Mouse (Mus musculus) adrenal gland, postnatal 14 days (tissue): ENCODE measurements around the gene Isl2. TPM values are rescaled to one million over a fixed set of nuclear protein-coding genes. Genes with fewer than 3 reads are reported as not detected.

ENCODE experiments used
- DNase-seq: peaks from one replicate; pipeline ENCODE4 v3.0.0; 2021; ENCODE audit warnings: mixed read lengths
- long read RNA-seq, 2 experiments: library from polyadenylated mRNA; stranded (forward); transcript quantifications; one replicate each; pipeline ENCODE4 v2.0.0; 2021
- total RNA-seq: library from RNA; stranded (reverse); gene quantifications from 2 replicates; pipeline ENCODE4 v1.2.3, GENCODE M21; 2021

Isl2 gene
- total RNA-seq = not detected in 2 replicates
- long read RNA-seq, experiment 1, partial matches to known transcripts = 0 of 1 reads
- long read RNA-seq, experiment 1, other reads (novel, unspliced or antisense) = 1 of 1 reads
- long read RNA-seq, experiment 2 = 0 reads

DNA sequence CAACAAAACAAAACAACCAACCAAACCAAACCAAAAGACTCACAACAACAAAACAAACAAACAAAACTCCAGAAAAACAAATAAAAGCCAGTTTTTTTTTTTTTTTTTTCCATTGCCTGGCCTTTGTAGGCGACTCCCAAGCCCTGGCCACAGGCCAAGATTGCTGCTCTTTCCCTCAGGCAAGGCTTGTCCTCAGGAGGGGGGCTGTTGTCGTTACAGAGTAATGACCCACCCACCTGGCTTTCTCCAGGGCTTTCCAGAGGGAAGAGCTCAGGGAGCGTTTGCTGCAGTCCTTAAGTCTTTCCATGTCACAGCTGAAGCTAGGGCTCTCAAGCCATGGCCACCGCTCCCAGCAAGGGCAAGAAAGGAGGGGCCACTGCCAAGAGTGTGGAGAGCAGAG is at the start of gene Isl2:
TSS of gene Isl2 (plus strand) at position 296 of the 400 bp plus-strand sequence.
- peak; percentile 18 for DNase-seq

DNA sequence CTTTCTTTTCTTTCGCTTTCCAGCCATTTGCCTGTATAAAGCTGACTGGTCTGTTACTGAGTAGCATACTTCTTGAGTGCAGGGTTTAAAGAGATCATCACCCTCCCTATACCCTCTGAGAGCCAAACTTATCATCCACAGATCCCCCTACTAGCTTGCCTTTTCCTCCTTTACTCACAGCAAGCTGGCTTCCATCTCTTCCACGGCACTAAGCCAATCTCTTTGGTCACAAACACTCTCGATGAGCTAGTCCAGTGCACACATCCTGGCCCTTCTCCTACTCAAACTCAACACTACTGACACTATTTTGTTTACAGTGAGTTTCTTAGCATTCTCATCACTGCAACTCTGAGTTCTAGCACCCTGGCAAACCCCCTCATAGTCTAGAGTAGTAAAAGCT is 30.6 kb upstream of the Isl2 start:
- no peak for DNase-seq

DNA sequence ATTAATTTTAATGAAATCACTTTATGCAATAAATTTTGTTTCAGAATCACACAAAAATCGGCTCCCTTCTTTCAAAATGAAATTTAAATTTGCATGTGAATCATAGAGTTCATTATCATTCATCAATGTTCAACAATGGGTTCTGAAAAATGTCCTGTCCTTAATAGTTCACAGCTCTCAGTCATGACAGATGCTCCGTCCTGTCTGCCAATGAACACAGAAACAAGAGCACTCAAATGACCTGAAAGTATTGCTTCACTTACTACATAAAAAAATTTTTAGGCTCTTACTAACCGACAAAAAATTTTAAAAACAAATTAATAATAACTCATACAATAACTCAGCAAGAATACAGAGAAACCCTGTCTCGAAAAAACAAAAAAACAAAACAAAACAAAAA is 29.8 kb upstream of the Isl2 start:
- no peak for DNase-seq

DNA sequence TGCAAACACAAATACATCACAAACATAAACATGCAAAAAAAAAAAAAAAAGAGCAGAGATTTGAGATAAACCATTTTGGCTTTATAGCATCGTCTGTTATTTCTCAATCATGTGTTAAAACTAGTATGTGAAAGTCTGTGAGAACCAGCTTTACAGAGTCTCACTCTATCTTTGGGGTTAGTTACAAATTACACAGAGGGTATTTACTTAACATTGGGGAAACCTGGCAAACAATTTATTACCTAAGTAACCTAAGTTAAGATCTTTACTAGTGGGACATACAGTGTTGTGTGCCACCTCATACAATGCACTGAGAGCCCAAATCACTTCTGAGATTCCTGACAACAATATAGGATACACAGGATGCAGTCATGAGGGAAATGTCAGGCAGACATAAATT is 28.7 kb upstream of the Isl2 start:
- no peak for DNase-seq

DNA sequence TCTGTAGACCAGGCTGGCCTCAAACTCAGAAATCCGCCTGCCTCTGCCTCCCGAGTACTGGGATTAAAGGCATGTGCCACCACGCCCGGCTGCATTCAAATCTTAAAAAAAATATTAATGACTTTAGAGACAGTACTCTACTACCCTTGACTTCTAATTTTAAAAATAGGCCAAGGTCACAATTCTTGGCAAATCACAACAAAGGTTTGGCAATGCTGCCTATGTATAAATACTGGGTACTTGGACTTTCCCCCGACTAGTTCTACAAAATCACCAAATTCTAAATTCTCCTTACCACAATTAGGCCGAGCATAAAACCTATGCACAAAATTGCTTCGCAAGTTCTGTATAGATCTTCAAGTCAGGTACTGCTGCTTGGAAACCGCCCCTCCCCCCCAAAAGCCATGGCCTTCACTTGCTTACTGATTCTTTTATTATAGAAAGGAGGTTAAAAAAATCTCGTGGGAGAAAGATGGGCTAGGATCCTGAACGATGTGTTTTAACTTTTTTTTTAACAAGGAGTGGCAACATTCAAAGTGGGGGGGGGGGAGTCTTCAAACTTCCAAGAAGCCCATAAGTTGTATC is 27.7 kb upstream of the Isl2 start:
- peak; percentile 40 for DNase-seq

DNA sequence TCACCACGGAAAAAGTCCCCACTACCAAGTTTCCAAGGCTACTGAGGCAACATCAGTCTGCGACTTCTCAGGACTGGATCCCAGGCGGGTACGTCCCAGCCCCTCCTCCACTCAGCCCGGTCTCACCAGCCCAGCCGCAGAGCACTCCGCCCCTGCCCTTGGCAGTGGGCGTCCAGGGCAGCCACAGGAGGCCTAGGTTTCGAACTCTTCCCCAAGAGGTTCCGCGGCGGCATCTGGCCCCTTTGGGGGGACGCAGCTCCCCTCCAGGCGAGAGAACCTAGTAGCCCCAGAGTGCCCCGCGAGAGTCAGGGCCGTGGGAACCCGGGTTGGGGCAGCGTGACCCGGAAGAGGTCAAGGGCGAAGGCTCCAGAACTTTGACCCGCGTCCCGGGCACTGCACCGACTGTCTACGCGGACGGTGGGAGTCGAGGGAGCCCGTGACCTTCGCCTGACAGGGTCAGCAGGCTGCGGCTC is 26.9 kb upstream of the Isl2 start:
- peak; percentile 83 for DNase-seq

DNA sequence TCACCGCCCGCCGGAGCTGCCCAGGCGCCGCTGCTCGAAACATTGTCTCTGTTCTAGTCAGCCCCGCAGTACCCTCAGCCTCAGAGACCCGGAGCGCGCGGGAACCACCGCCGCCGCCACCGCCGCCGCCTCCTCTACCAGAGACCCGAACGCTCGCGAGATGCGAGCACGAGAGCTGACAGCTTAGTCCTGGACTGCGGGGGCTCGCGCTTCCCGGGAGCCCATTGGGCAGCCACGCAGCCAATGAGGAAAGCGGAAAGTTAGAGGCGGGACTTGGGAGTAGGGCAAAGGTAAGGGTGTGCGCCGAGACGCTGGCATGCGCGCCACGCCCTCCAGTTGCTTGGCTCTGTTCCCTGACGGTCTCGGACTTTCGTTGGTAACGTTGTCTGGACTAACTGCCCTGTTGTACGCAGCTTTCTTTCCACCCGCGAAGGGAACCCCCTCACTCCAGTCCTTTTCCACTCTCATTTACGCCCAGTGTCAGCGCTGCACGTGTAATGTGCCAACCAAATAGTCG is 26.4 kb upstream of the Isl2 start, which contains the start of gene Etfa:
TSS of gene Etfa (minus strand) at position 217 of the 517 bp plus-strand sequence.
- DNase-seq = peak; percentile 98

DNA sequence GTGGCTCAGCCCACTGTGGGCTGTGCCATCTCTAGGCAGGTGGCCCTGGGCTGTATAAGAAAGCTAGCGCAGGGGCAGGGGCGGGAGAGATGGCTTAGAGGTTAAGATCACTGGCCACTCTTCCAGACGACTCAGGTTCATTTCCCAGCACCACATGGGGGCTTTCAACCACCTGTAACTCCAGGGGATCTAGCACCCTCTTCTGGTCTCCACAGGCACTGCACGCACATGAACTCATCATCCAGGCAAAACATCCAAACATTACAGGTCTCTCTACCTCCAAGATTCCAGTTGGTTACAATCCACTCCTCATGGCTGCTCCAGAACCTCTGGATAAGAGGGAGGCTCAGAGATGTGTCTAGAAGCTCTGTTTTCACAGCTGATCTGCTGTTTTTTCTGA is 12.8 kb upstream of the Isl2 start:
- DNase-seq = no peak

DNA sequence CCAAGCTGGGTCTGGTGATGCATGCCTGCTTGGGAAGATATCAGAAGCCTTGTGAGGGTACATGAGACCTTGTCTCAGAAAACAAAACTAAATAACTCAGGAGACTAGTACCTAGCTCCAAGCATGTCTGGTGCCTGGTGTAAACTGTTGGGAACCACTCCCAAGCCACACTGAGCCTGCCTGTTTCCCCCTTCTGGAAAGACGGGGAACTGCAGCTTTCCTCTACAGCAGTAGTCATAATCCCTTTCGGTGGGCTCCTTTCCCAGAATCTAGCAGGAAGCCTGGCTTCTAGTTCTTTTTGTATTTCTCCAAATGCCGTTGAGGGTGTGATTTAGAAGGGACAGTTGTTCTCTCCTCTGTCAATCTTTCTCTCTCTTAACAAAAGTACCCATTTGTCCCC is 2.6 kb upstream of the Isl2 start:
- peak; percentile 76 for DNase-seq

DNA sequence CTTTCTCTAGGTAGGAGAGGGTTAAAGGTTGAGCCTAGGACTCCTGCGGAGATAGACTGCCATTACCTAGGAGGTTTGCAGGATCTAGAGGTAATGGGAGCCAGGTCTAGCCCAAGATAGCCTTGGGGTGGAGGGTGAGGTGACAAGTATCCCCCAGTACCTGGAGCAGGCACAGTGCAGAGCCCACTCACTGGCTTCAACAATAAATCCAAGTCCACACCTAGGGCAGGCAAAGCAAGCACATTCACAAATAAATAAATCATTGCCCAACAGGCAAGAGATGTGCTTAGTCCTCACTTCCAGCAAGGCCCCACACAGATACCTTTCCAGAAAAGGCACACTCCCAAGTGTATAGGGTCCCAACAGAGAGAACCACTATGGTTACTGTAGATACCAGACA is 534 bp downstream of the Isl2 start:
- DNase-seq = no peak

DNA sequence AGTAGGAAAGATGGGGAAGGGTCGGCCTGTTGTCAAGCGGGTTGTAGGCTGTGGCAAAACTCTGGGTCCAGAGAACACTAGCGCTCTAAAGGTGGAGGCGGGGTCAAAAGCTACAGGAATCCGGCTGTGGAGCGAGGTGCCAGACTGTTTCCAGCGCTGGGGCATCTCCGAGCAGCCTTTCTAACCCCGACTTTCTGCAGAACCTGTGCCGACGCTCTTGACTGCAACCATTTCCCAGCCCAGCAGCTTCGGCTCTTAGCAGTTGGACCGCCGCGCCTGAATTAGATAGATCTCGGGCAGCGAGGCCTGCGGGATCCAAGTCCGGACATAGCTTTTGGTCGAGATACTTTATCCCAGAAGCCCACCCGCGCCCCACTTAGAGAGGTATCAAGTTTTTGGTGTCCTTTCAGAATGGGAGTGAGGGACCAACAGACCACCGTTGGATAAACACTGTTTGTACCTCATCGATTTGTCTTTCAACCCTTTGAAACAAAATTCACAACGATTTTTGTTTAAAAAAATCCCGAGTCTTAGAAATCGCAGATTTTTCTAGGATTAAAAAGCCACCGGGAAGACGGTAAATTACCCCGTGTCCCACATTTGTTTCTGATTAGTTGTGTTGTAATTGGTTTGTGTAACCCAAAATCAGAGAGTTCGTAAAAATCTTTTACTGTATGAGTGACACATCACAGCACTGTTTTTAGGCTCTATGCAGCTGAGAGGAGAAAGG is 1.4 kb downstream of the Isl2 start:
- peak; percentile 10 for DNase-seq

DNA sequence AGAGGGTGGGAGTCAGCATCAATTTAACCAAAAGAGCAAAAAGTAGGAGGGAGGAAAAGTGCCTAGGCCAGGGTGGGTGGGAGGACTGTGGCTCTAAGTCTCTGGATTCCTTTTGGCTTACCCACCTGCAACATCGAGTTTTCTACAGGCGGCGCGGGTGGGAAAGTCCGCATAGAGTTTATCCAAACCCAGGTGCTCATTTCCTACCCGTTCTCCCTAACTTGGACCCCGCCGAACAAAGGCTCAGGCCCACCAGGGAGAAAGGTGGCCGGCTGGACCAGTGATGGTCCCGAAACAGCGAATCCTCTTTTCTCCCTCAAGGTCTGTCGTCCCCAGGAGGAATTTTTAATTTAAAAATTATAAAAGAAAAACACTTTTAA is 1.9 kb downstream of the Isl2 start:
- no peak for DNase-seq

DNA sequence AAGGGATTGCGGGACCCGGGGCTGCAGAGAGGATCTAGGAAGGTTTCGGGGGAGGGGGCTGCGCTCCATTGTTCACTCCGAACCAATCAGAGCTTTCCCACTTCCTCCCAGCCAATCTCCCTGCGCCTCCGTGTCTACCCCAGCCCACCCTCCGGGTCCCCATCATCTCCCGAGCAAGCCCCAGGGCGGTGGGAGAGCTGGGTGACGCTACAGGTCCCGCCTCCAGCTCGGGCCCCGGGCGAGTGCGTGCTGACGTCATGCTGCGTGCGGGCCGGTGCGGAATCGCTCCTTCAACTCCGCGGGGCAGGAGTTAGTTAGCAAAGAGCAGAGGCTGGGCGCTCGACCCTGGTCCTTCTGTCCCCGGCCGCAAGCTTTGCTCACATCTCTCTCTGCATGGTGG is 2.4 kb downstream of the Isl2 start:
- DNase-seq = peak; percentile 48

DNA sequence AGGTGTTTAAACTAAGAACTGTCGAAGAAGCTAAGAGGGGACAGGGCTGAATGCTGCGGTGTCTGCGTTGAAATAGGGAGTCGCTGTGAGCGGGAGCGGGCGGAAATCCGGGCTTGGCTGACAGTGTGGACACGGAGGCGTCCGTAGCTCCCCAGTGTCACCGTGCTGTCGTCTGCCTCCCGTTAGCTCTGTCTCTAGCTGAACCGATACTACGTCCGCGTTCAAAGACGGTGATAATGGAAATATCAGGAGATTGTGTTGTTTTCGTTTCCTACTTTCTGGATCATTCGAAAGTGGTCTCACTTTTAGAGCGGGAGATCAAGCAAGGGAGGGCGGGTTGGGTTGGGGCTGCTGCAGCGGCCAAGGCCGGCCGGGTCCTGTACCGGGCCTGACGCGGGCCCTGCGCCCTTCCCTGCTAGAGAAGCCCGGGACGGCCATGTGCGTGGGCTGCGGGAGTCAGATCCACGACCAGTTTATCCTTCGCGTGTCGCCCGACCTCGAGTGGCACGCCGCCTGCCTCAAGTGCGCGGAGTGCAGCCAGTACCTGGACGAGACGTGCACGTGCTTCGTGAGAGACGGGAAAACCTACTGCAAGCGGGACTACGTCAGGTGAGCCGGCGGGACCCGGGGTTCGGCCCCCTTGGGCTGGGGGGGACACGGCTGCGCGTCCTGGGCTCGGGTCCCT is 3.4 kb downstream of the Isl2 start:
- DNase-seq = peak; percentile 30

DNA sequence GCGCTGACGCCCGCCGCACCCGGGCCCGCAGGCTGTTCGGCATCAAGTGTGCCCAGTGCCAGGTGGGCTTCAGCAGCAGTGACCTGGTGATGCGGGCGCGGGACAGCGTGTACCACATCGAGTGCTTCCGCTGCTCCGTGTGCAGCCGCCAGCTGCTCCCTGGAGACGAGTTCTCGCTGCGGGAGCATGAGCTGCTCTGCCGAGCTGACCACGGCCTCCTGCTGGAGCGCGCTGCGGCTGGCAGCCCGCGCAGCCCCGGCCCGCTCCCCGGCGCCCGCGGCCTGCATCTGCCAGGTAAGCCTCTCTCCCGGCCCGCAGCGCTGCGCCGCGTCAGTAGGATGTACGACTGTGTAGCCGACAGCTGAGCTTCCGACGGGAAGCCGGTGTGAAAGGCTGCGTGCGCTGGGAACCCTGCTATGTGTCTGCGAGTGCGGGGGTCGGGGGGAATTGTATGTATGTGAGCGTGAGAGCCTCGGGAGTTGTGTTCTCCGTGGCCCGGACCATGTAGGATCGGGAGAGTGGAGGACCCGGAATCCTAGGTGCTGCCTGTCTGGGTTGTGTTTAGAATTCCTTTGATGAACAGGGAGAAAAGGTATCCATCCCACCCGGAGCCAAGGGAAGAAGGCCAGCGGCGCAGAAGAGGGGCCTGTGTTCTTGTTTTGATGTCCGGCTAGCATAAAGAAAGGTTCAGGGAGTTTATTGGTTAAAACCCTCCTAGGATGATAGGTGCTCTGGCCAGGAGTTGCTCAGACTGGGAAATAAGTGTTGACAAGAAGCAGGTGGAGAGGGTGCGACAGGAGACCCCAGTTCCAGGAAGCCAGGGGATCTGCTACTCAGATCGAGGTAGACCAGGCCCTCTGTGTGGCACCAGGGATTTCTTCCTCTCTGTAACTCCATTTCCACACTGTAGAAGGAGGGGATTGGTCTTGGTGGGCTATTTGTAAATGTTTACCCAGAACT is 4.2 kb downstream of the Isl2 start:
- DNase-seq = peak; percentile 9

DNA sequence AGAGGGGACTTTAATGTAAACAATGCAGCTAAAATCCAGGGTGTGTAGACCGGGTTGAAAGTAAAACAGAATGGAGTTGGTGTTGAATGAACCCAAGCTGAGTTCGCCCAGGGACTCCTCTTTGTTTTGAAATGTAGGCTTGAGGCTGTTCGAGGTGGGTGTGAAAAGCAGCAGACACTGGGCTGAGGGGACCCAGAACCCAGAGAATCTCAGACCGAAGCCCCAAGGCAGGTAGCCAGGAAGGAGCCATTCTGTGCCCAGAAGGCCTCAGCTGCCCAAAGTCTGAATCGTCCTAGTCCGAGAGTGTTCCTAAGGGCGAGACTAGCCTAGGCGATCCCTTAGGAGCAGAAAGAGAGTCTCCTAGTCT is 4.8 kb downstream of the Isl2 start:
- DNase-seq = no peak

DNA sequence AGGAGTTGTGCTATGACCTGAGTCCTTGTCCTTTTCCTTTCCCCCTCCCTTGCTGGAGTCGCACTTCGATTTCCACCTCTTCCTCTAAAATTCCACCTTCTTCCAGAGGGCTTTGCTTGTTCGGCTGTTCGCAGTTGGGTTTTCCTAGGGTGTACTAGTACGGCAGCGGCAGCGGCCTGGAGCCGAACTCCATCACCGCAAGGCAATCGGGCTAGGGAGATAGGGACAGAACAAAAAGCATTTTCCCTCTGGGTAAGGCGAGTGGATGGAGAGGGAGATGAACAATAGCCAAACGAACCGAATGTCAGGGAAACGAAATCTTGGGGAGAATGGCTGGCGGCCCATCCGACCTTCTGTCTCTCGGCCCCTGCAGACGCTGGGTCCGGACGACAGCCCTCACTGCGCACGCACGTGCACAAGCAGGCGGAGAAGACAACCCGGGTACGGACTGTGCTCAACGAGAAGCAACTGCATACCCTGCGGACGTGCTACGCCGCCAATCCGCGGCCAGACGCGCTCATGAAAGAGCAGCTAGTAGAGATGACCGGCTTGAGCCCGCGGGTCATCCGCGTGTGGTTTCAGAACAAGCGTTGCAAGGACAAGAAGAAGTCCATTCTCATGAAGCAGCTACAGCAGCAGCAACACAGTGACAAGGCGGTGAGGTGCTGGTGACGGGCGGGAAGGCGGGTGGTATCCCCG is 5.4 kb downstream of the Isl2 start:
- DNase-seq = peak; percentile 33

DNA sequence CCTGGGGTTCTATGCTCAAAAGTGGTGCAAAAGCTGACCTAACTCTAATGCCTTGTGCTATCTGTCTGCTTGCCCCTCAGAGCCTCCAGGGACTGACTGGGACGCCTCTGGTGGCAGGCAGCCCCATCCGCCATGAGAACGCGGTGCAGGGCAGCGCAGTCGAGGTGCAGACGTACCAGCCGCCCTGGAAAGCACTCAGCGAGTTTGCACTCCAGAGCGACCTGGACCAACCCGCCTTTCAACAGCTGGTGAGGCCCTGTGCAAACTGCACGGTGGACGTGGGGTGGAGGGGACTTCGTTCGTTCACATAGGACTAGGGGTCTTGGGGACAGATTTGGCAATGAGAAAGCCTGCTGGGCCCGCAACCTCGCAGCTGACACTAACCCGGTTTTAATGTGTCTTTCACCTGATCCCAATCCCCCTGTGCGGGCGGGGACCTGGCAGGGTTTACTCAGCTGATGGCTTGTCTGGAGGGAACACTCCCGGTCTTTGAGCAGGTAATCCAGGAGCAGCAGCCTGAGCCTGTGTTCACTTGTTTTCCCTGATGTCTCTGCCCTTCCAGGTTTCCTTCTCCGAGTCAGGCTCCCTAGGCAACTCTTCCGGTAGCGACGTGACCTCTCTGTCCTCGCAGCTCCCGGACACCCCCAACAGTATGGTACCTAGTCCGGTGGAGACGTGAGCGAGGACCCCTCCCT is 6.5 kb downstream of the Isl2 start:
- DNase-seq = peak; percentile 21

DNA sequence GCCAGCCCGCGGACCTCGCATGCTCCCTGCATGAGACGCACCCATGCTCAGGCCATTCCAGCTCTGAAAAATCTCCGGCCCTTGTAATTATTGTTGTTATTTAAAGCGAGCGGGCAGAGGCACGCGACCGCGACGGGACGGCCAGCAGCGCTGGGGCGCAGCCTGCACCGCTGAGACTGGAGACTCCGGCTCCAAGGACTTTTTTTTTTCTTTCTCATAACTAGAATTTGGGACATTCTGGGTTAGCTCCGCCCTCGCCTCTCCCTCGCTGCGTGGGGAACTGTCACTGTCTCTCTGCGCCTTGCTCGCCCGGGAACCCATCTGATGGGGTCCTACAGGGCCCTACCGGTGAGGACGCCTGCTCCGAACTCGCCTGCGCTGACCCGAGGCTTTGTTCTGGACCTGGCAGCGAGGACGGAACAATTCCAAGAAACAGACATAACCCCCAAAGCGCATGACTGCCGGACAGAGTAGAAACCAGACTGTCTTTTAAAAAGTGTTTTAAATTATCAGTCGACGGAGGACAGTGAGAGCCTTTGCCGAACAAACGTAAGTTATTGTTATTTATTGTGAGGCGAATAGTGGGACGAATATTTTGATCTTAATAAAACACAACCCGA is 7.2 kb downstream of the Isl2 start:
- DNase-seq = no peak
